Mouse (Mus musculus) kidney, adult 2 months (tissue): Measurements from ENCODE around the gene Crtac1. TPM values are rescaled to one million over a fixed set of nuclear protein-coding genes. Genes with fewer than 3 reads are reported as not detected.

ENCODE experiments used
- DNase-seq: peaks from one replicate; pipeline ENCODE4 v3.0.0; 2021
- H3K27ac ChIP-seq: fragments of 200-500 bp; 2 replicates; pipeline ENCODE4 v1.5.1; 2012; ENCODE audit warnings: low read depth, low read length, control low read depth, inconsistent platforms; ENCODE audit not compliant: insufficient read depth
- H3K27me3 ChIP-seq: fragments of 200-500 bp; replicated peaks from 2 replicates; pipeline ENCODE4 v1.6.1; 2012; ENCODE audit warnings: mild to moderate bottlenecking, moderate library complexity, low read length, inconsistent platforms; ENCODE audit not compliant: control insufficient read depth, insufficient read depth
- H3K36me3 ChIP-seq: fragments of 200-500 bp; 2 replicates; pipeline ENCODE4 v1.6.1; 2012; ENCODE audit warnings: mild to moderate bottlenecking, moderate library complexity, low read length, inconsistent platforms; ENCODE audit not compliant: control insufficient read depth, insufficient read depth
- H3K4me1 ChIP-seq: fragments of 200-500 bp; 2 replicates; pipeline ENCODE4 v1.6.1; 2011; ENCODE audit warnings: low read length; ENCODE audit not compliant: control insufficient read depth, insufficient read depth
- H3K4me3 ChIP-seq: fragments of 200-500 bp; 2 replicates; pipeline ENCODE4 v1.5.1; 2011; ENCODE audit warnings: mild to moderate bottlenecking, low read depth, low read length, control low read depth; ENCODE audit not compliant: insufficient read depth
- CTCF ChIP-seq: fragments of 200-500 bp; conservative IDR thresholded peaks from 2 replicates; pipeline ENCODE4 v1.5.1; 2011; ENCODE audit warnings: low read depth, mild to moderate bottlenecking, control low read depth, low read length, moderate library complexity, mixed read lengths; ENCODE audit not compliant: insufficient read depth, insufficient read length
- POLR2A ChIP-seq: fragments of 200-500 bp; IDR thresholded peaks from one replicate; pipeline ENCODE4 v1.6.1; 2011; ENCODE audit warnings: low read depth, low read length, control low read depth
- WGBS: fragments of 180-500 bp; shearing (Covaris S2); methylation state at CpG from one replicate; pipeline ENCODE4 v1.1.7; 2018; 5-methylcytosine and 5-hydroxymethylcytosine counted together
- polyA plus RNA-seq: library from polyadenylated mRNA; depleted of rRNA; stranded (reverse); fragments of >200 nt; gene quantifications from 2 replicates; pipeline ENCODE4 v1.2.3, GENCODE M21; 2012; rRNA removed

The Crtac1 gene
- 0.06 and 0.15 TPM in 2 replicates for polyA plus RNA-seq

DNA sequence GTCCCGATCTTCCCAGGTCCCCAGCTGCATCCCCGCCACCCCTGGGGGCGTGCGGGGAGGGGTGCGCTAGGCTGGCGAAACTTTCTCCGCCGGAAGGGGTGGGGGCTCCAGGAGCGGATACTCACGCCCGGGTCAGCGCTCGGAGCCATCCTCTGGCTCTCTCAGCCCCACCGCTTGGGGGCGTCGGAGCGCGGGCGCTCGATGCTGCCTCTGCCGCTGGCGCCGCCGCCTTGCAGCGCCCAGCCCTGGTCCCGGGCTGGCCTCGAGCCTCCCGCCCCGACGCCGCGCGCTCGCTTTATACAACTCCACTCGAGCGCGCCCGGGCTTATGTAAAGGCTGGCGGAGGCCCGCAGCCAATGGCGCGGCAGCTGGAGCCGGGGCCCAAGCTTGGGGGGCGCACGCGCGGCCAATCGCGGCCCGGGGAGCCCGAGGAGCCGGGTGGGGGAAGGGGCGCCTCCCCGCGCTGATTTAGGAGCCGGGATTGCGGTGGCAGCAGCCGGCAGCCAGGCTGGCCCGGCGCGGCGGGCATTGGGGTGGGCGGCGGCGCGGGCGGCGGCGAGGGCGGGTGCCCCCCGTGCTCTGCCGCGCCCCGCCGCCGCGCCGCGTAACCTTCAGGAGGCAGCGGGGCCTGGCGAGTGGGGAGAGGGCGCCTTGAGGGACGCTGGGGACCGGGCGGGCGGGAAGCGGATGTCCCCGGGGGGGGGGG lies at the start of gene Crtac1:
TSS of gene Crtac1 (minus strand) at position 299 of the 706 bp plus-strand sequence.
- TF ChIP-seq POLR2A = no peak
- 0 out of 2 replicates have a peak, but pooled peaks have one; percentile 10 for TF ChIP-seq CTCF
- WGBS = under 1% methylated on average over 86 of the region's 88 CpGs
- H3K27me3 ChIP-seq = 0 out of 2 replicates have a peak, but pooled peaks cover 3% of the 10 kb centered on the region
- no peaks in the 10 kb centered on the region for H3K4me1 ChIP-seq
- DNase-seq = peak; percentile 10
- H3K27ac ChIP-seq = no peak within 1 kb of the TSS
- no peaks in the 10 kb centered on the region for H3K36me3 ChIP-seq
- no peak within 1 kb of the TSS; the same call in 1 of the 2 replicates for H3K4me3 ChIP-seq

- Histone ChIP-seq H3K4me1 (no peaks in the 10 kb centered on the region), H3K4me3 (no peak overlapping the region), H3K36me3 (no peaks in the 10 kb centered on the region), H3K27me3 (no peaks in the 10 kb centered on the region; the same call in 1 of the 2 replicates), H3K27ac (no peak overlapping the region)
- TF ChIP-seq POLR2A = no peak
- no peak for DNase-seq
- WGBS = 23% methylated on average over 12 of the region's 12 CpGs
These were observed 46.7 kb upstream of the Crtac1 start for GRCm38 (mm10) chr19:42478303-42478702.

DNA sequence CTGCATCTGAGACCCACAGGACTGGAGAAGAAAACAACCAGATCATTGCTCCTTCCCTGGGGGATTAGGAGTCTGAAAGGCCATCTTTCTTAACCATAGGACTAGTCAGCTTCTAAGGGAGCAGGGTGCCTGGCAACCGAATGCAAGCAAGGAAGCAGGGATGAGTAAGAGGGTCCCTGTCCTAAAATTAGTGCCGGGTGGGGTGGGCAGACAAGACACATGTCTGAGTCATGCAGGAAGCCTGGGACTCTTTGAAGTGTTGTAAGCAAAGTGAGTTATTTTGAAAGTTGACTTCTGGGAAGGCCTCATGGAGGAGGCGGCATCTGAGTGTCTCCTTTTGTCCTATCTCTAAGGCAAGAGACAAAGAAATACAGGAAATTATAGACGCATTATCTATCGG lies 46.2 kb upstream of the Crtac1 start:
- Histone ChIP-seq H3K27me3 (no peaks in the 10 kb centered on the region; the same call in 1 of the 2 replicates), H3K4me1 (no peaks in the 10 kb centered on the region), H3K27ac (no peak overlapping the region), H3K4me3 (no peak overlapping the region), H3K36me3 (no peaks in the 10 kb centered on the region)
- TF ChIP-seq CTCF (no peak), POLR2A (no peak)
- no peak for DNase-seq
- 72% methylated on average over 5 of the region's 5 CpGs for WGBS

DNA sequence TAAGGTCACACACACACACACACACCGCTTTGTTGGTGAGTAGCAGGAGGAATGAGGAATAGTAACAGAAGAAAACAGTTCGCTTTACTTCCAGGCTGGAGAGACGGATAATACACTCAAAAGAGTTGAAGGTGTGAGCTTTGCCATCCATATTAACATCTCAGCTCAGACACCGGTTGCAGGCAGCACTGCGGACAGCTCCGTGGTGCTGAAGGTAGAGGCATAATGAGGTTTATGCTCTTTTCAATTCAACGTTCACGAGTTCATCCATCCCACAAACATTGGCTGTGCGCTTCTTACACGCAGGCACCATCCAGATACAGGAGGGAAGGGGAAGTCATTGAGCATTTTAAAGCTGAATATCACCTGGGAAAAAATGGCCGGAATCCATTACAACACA lies 41.2 kb upstream of the Crtac1 start:
- WGBS = 28% methylated on average over 11 of the region's 11 CpGs
- no peak for DNase-seq

GRCm38 (mm10) chr19:42471571-42471970 lies 40.0 kb upstream of the Crtac1 start:
- WGBS = 89% methylated on average over 4 of the region's 4 CpGs
- Histone ChIP-seq H3K36me3 (no peaks in the 10 kb centered on the region), H3K4me1 (no peaks in the 10 kb centered on the region), H3K4me3 (no peak overlapping the region), H3K27me3 (no peaks in the 10 kb centered on the region; the same call in 1 of the 2 replicates), H3K27ac (no peak overlapping the region)
- no peak for DNase-seq
- TF ChIP-seq POLR2A = no peak
- TF ChIP-seq CTCF = no peak

More for the DNA sequence above, 41.2 kb upstream of the Crtac1 start:
- no peak overlapping the region for H3K27ac ChIP-seq
- H3K27me3 ChIP-seq = no peaks in the 10 kb centered on the region; the same call in 1 of the 2 replicates
- H3K4me3 ChIP-seq = no peak overlapping the region
- no peak for TF ChIP-seq CTCF
- no peak for TF ChIP-seq POLR2A
- no peaks in the 10 kb centered on the region for H3K4me1 ChIP-seq
- no peaks in the 10 kb centered on the region for H3K36me3 ChIP-seq

- Histone ChIP-seq H3K27ac (no peak overlapping the region), H3K4me3 (no peak overlapping the region), H3K4me1 (no peaks in the 10 kb centered on the region), H3K36me3 (no peaks in the 10 kb centered on the region), H3K27me3 (no peaks in the 10 kb centered on the region)
- no peak for TF ChIP-seq CTCF
- TF ChIP-seq POLR2A = no peak
- 27% methylated on average over 6 of the region's 6 CpGs for WGBS
- DNase-seq = no peak
These were observed 30.3 kb upstream of the Crtac1 start for GRCm38 (mm10) chr19:42461851-42462250.

GRCm38 (mm10) chr19:42461353-42461752 lies 29.8 kb upstream of the Crtac1 start:
- Histone ChIP-seq H3K4me1 (no peaks in the 10 kb centered on the region), H3K4me3 (no peak overlapping the region), H3K27me3 (no peaks in the 10 kb centered on the region), H3K27ac (no peak overlapping the region), H3K36me3 (no peaks in the 10 kb centered on the region)
- 37% methylated on average over 9 of the region's 9 CpGs for WGBS
- DNase-seq = no peak
- TF ChIP-seq POLR2A = no peak
- TF ChIP-seq CTCF = no peak
